Mouse (Mus musculus): ENCODE results near the gene Rab12. TPM values are rescaled to one million over a fixed set of nuclear protein-coding genes. Genes with fewer than 3 reads are reported as not detected.

The Rab12 gene
- total RNA-seq, 2 experiments from 2014 or later: 74.9 to 83.1 TPM

- DNase-seq (ENCODE audit: low spot score in 2 of 2): no peak
Observed at GRCm38 (mm10) chr17:66503466-66503865, 16.1 kb downstream of the Rab12 start.

GRCm38 (mm10) chr17:66502865-66503264 lies 16.7 kb downstream of the Rab12 start:
- no peak for DNase-seq (ENCODE audit: low spot score in 2 of 2)

GRCm38 (mm10) chr17:66498598-66498997 lies 20.9 kb downstream of the Rab12 start:
- DNase-seq (ENCODE audit: low spot score in 2 of 2): no peak

GRCm38 (mm10) chr17:66496589-66496988 lies 22.9 kb downstream of the Rab12 start:
- DNase-seq (ENCODE audit: low spot score in 2 of 2): no peak

GRCm38 (mm10) chr17:66490022-66490601 lies 29.4 kb downstream of the Rab12 start:
- peak in 1 of 2 experiments; percentile 53 for DNase-seq (ENCODE audit: low spot score in 2 of 2)

- DNase-seq (ENCODE audit: low spot score in 2 of 2): no peak
Observed at GRCm38 (mm10) chr17:66486576-66486975, 33.0 kb downstream of the Rab12 start.

GRCm38 (mm10) chr17:66485742-66486141 lies 33.8 kb downstream of the Rab12 start:
- peak; percentile 69 to 73 for DNase-seq (ENCODE audit: low spot score in 2 of 2)

- no peak for DNase-seq (ENCODE audit: low spot score in 2 of 2)
Observed at GRCm38 (mm10) chr17:66484965-66485364, 34.6 kb downstream of the Rab12 start.

- DNase-seq (ENCODE audit: low spot score in 2 of 2): no peak
Observed at GRCm38 (mm10) chr17:66483651-66484454, 35.7 kb downstream of the Rab12 start.

GRCm38 (mm10) chr17:66481295-66481694 lies 38.2 kb downstream of the Rab12 start:
- no peak for DNase-seq (ENCODE audit: low spot score in 2 of 2)

GRCm38 (mm10) chr17:66480491-66481278 lies 38.8 kb downstream of the Rab12 start:
- DNase-seq (ENCODE audit: low spot score in 2 of 2): no peak

GRCm38 (mm10) chr17:66479813-66480490 lies 39.6 kb downstream of the Rab12 start:
- DNase-seq (ENCODE audit: low spot score in 2 of 2): no peak

GRCm38 (mm10) chr17:66479311-66479710 lies 40.2 kb downstream of the Rab12 start:
- DNase-seq (ENCODE audit: low spot score in 2 of 2): no peak

GRCm38 (mm10) chr17:66473205-66473604 lies 46.3 kb downstream of the Rab12 start:
- DNase-seq (ENCODE audit: low spot score in 2 of 2): no peak

GRCm38 (mm10) chr17:66471775-66472174 lies 47.8 kb downstream of the Rab12 start:
- no peak for DNase-seq (ENCODE audit: low spot score in 2 of 2)

- no peak for DNase-seq (ENCODE audit: low spot score in 2 of 2)
Observed at GRCm38 (mm10) chr17:66471252-66471651, 48.3 kb downstream of the Rab12 start.

GRCm38 (mm10) chr17:66470020-66470419 lies 49.5 kb downstream of the Rab12 start:
- no peak for DNase-seq (ENCODE audit: low spot score in 2 of 2)

- no peak for DNase-seq (ENCODE audit: low spot score in 2 of 2)
Observed at GRCm38 (mm10) chr17:66457278-66457677, 62.3 kb downstream of the Rab12 start.

- peak; percentile 89 to 90 for DNase-seq (ENCODE audit: low spot score in 2 of 2)
Observed at GRCm38 (mm10) chr17:66451143-66451542, 68.4 kb downstream of the Rab12 start.

GRCm38 (mm10) chr17:66450526-66451070 lies 68.9 kb downstream of the Rab12 start:
- DNase-seq (ENCODE audit: low spot score in 2 of 2): no peak

Data from adrenal gland, adult 18-20 months (tissue).